Mouse (Mus musculus) small intestine, adult 10 weeks (tissue): ENCODE measurements around the gene Plagl1. TPM values are rescaled to one million over a fixed set of nuclear protein-coding genes. Genes with fewer than 3 reads are reported as not detected.

Experiments used
- polyA plus RNA-seq: library from polyadenylated mRNA; stranded (reverse); fragments of 350-450 nt; fragmentation: Illumina TruSeq; extraction: RNeasy Lipid Tissue Mini Kit (QIAGEN cat#74804); gene quantifications from one replicate; pipeline ENCODE4 v1.2.3, GENCODE M21; 2014; ENCODE audit warnings: low replicate concordance

Gene Plagl1
- polyA plus RNA-seq: 12.5 TPM

GRCm38 (mm10) chr10:13060021-13060668 lies at the start of gene Plagl1:
TSS of gene Plagl1 (plus strand) at chr10:13060504.

GRCm38 (mm10) chr10:13177973-13178624 lies 117.8 kb downstream of the Plagl1 start, which contains the start of gene Zc2hc1b:
TSS of gene Zc2hc1b (minus strand) at chr10:13178023.

Other genes with a start within 250 kb of the Plagl1 start
- gene Utrn, start 191.1 kb upstream of the Plagl1 start, polyA plus RNA-seq: 65.5 TPM
- gene Stx11, start 96.2 kb upstream of the Plagl1 start, polyA plus RNA-seq: 1.8 TPM
- gene Sf3b5, start 55.2 kb upstream of the Plagl1 start, polyA plus RNA-seq: not detected
- not detected for gene Zc2hc1b, start 117.5 kb downstream of the Plagl1 start, polyA plus RNA-seq
- 48.0 TPM for gene Ltv1, start 132.7 kb downstream of the Plagl1 start, polyA plus RNA-seq